Comparison of ENCODE assay signal across 1 mouse cellular context in genomic region chr7:141440613-141441012, GRCm38 (mm10).
A peak's percentile ranks its signal among the peaks of the same experiment; 100 is the strongest.
TF ChIP-seq lines count a peak whose summit lies in the region.

No protein-coding gene starts in this region.

TF ChIP-seq in CH12.LX, 34 proteins besides CTCF, POLR2A, EP300 and RAD21:
- TF ChIP-seq CHD2 (IDR thresholded peaks at IDR 0.05; ENCODE audit: low read length) (no peak), SMC3 (IDR thresholded peaks at IDR 0.05; ENCODE audit: low read depth, low read length) (peak; percentile 59)
